Mouse (Mus musculus) thymus, adult 2 months (tissue): ENCODE measurements around the gene Mgst2.

Experiments
- CTCF ChIP-seq: fragments of 200-500 bp; IDR thresholded peaks from 2 replicates; pipeline ENCODE4 v1.5.1; 2012; ENCODE audit warnings: mild to moderate bottlenecking, control low read depth, low read length, moderate library complexity, borderline replicate concordance; ENCODE audit not compliant: control insufficient read depth, poor library complexity, insufficient read depth; ENCODE audit errors: extremely low read depth
- POLR2A ChIP-seq: fragments of 200-500 bp; IDR thresholded peaks from 2 replicates; pipeline ENCODE4 v1.6.1; 2012; ENCODE audit warnings: mild to moderate bottlenecking, low read length, control low read depth, moderate library complexity; ENCODE audit not compliant: control insufficient read depth, poor library complexity, insufficient read depth; ENCODE audit errors: extremely low read depth

DNA sequence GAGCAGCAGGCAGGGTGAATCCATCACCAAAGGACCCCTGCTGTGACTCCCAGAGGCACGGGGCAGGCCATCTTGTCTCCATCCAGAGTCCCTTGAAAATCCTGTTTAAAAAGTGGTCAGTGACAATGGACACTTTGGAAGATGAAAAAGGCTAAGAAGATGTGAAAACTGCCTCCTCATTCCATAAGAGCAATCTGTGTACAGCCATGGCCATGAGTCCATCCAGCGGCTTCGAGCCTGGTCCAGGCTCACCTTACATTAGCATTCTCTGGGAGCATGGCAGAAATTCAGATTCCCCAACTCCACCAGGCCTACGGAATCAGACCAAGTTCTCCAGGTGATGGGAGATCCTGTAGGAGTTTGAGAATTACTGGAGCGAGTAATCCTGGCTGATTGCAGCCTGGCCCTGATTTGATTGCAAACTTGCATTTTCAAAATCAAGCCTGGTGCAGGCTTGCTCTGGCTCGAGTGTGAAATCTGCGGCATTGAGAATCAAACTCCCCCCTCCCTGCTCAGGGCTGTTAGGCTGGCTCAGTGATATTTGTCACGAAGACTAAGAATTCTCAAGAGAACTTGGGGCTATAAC lies 42.6 kb downstream of the Mgst2 start:
- TF ChIP-seq POLR2A (no peak), CTCF (no peak)
